Mouse (Mus musculus): ENCODE data around the gene Zbtb11.
A peak's percentile ranks its signal among the peaks of the same experiment; 100 is the strongest.
"Not testable (repeated sequence)": the region's sequence is repeated elsewhere in the genome, so short reads cannot be mapped to it uniquely, and the experiment has no call there.

The Zbtb11 gene

GRCm38 (mm10) chr16:55973431-55974255, at the start of gene Zbtb11:
Gene Zbtb11 (plus strand): TSS chr16:55973883.
- peak; percentile 99 for DNase-seq (ENCODE audit: low spot score)

GRCm38 (mm10) chr16:55924010-55924409, 49.7 kb upstream of the Zbtb11 start:
- DNase-seq (ENCODE audit: low spot score) = no peak

GRCm38 (mm10) chr16:55933681-55934343, 39.9 kb upstream of the Zbtb11 start:
- peak; percentile 59 for DNase-seq (ENCODE audit: low spot score)

- peak; percentile 93 for DNase-seq (ENCODE audit: low spot score)
These were observed 39.1 kb upstream of the Zbtb11 start, which contains the start of gene Cep97 for GRCm38 (mm10) chr16:55934453-55935037. Gene Cep97 (minus strand): TSS chr16:55934855.

GRCm38 (mm10) chr16:55938761-55939160, 34.9 kb upstream of the Zbtb11 start:
- DNase-seq (ENCODE audit: low spot score) = no peak

GRCm38 (mm10) chr16:55939703-55940102, 34.0 kb upstream of the Zbtb11 start:
- DNase-seq (ENCODE audit: low spot score) = no peak

- no peak for DNase-seq (ENCODE audit: low spot score)
These were observed 32.9 kb upstream of the Zbtb11 start for GRCm38 (mm10) chr16:55940781-55941180.

- no peak for DNase-seq (ENCODE audit: low spot score)
These were observed 26.4 kb upstream of the Zbtb11 start for GRCm38 (mm10) chr16:55947266-55947665.

- DNase-seq (ENCODE audit: low spot score) = not testable (repeated sequence)
These were observed 25.7 kb upstream of the Zbtb11 start for GRCm38 (mm10) chr16:55947876-55948410.

- DNase-seq (ENCODE audit: low spot score) = no peak
These were observed 24.7 kb upstream of the Zbtb11 start for GRCm38 (mm10) chr16:55948963-55949362.

GRCm38 (mm10) chr16:55950462-55950861, 23.2 kb upstream of the Zbtb11 start:
- peak; percentile 20 for DNase-seq (ENCODE audit: low spot score)

- DNase-seq (ENCODE audit: low spot score) = peak; percentile 92
These were observed 22.6 kb upstream of the Zbtb11 start for GRCm38 (mm10) chr16:55950946-55951678.

GRCm38 (mm10) chr16:55951679-55952327, 21.9 kb upstream of the Zbtb11 start:
- DNase-seq (ENCODE audit: low spot score) = no peak

GRCm38 (mm10) chr16:55952771-55953170, 20.9 kb upstream of the Zbtb11 start:
- DNase-seq (ENCODE audit: low spot score) = no peak

GRCm38 (mm10) chr16:55954196-55954595, 19.5 kb upstream of the Zbtb11 start:
- DNase-seq (ENCODE audit: low spot score) = not testable (repeated sequence)

GRCm38 (mm10) chr16:55963068-55963467, 10.6 kb upstream of the Zbtb11 start:
- not testable (repeated sequence) for DNase-seq (ENCODE audit: low spot score)

GRCm38 (mm10) chr16:55964126-55964949, 9.3 kb upstream of the Zbtb11 start:
- peak; percentile 59 for DNase-seq (ENCODE audit: low spot score)

- DNase-seq (ENCODE audit: low spot score) = peak; percentile 95
These were observed 7.3 kb upstream of the Zbtb11 start, which contains the start of gene Rpl24 for GRCm38 (mm10) chr16:55966212-55966871. Gene Rpl24 (plus strand): TSS chr16:55966275.

GRCm38 (mm10) chr16:55967221-55967620, 6.5 kb upstream of the Zbtb11 start:
- no peak for DNase-seq (ENCODE audit: low spot score)

- DNase-seq (ENCODE audit: low spot score) = peak; percentile 70
These were observed 4.5 kb upstream of the Zbtb11 start for GRCm38 (mm10) chr16:55969147-55969546.
